Mouse (Mus musculus): Measurements from ENCODE around the gene Il22. TPM values are rescaled to one million over a fixed set of nuclear protein-coding genes. Genes with fewer than 3 reads are reported as not detected.
"Not testable (repeated sequence)": the region's sequence is repeated elsewhere in the genome, so short reads cannot be mapped to it uniquely, and the experiment has no call there.

Gene Il22
- total RNA-seq (2015), result not detected in 2 replicates
- total RNA-seq (2017), result not detected in 2 replicates

DNA sequence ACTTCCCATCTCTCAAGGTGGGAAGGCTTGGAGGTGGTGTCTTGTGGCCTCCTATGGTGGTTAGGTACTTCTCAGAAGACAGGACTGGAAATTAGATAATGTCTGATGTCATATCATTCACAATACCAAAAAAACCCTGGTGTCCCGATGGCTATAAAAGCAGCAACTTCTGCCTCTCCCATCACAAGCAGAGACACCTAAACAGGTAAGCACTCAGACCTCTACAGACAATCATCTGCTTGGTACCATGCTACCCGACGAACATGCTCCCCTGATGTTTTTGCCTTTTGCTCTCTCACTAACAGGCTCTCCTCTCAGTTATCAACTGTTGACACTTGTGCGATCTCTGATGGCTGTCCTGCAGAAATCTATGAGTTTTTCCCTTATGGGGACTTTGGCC, at the start of gene Il22:
Il22 (plus strand) TSS at position 301 of the 400 bp plus-strand sequence.
- ATAC-seq (replicated peaks; ENCODE audit: poor library complexity), result no peak

DNA sequence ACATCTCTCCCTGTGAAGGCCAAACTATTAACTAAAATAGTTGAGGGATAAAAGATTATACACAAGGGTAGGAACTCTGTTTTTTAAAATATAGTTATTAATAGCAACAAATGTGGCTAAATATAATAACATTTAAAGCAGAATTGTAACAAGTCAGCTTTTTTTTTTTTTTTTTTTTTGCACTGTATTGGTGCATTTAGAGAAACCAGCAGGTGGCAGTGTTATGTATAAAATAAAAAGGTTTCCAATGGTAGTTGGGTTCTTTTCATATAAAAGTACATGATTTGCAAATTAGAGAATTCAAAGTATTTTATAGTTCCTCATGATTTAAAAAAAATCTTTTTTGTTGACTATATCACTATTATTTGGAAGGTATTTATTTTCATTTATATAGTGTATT, 48.8 kb upstream of the Il22 start:
- ATAC-seq (replicated peaks; ENCODE audit: poor library complexity), result peak; percentile 61; the same call in 1 of the 2 replicates

DNA sequence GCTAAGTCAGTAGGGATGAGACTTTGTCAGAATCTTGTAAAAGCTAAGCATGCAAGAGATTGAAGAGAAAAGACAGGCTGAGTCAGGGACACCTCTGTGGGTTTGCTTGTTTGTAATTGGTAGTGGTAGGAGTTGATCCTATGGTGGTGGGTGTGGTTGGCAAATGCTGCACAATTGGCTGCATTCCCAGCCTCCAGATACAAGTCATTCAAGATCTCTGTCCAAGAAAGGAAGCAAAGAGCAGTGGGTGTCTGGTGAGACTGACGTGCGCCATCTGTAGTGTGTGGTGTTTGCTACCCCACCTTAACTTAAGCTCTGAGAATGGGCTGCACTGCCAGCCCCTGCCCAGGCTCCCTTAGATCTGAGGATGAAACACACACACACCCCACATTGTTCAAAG, 43.6 kb upstream of the Il22 start:
- peak; percentile 73 for ATAC-seq (replicated peaks; ENCODE audit: poor library complexity)

DNA sequence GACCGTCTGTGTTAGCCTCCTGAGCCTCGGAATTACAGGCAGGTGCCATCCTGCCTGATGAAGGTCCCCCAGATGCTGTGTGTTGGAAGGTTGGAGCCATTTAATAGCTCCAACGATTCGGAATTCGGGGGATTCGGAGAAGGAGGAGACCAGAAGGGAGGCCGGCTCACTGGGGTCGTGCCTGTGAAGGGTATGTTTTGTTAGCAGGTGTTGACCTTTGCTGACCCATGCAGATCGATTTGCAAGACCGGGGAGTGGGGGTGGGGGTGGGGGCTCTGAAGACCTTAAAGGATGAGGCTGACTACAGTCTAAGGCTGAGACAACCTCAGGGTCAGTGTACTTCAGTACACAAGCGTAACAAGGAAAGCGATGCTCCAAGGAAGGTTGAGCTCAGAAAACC, 35.5 kb upstream of the Il22 start:
- no peak for ATAC-seq (replicated peaks; ENCODE audit: poor library complexity)

DNA sequence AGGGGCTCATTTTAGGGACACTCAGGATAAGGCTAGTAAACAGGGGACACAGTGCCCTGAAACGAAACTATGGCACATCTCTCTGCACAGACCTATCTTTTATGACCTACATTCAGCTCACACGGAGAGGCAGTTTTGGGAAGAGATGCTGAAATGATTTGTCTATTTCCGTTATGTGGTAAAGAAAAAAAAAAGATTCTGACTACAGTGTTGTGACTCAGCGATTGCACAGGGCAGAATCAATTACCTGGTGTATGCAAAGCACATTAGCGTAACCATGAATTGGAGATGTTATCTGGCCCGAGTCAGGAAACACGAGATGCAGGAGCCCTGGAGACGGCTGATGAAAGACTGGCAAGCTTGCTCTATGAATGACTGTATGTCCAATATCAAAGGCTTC, 32.3 kb upstream of the Il22 start:
- peak; percentile 72 for ATAC-seq (replicated peaks; ENCODE audit: poor library complexity)

DNA sequence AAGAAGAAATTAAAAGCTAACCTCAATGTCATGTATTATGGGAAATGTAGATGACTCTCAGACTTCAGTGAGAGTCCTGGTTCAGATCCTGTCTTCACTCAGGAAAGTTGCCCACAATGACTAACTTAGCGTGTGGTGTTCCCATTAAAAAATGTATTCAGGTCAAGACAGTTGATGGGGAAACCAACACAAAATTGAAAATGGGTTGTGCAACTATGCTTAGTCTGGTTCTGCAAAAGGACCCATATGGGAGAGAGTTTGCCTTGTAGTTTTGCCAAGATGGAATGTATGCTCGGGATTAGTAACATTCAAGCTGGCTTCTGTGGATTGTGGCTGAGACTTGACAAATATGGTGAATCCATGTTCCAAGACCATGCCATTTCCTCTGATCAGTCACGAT, 31.9 kb upstream of the Il22 start:
- ATAC-seq (replicated peaks; ENCODE audit: poor library complexity), result no peak

DNA sequence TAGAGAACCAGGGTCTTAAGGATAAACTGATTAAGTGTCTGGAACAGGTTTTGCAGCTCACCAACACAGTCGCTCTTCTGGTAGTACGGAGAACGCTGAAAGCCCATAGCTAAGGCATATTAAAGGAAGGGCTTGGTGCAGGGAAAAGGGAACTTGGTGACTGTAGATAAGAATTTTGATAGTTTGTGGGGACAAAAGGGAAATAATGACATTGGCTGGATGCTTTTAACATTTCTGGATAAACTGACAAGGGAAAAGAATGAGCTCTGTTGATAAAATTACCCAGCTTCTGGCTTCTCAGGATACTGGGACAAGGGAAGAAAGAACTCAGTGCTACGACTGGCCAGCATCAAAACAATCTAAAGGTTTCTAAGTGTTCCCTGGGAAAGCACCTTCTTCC, 29.2 kb upstream of the Il22 start:
- ATAC-seq (replicated peaks; ENCODE audit: poor library complexity), result not testable (repeated sequence)

DNA sequence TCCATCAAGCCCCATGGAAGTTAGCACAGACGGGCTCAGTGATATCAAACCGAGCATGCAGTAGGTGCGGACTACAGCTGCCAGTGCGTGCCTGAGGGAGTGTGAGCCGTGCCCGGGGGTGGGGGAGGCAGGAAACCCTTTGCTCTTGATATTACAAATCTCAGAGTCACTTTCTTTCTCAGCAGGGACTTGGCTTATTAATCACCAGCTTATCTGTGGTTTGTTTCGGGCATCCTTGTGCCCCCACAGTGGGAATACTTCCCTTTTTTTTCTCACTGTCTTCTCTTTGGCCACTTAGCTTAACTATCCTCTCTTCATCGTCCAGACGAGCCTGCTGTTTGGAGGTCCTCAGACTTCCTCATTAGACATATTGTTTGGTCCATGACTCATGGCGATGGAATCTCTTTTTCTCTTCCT, 26.0 kb upstream of the Il22 start:
- peak; percentile 94 for ATAC-seq (replicated peaks; ENCODE audit: poor library complexity)

DNA sequence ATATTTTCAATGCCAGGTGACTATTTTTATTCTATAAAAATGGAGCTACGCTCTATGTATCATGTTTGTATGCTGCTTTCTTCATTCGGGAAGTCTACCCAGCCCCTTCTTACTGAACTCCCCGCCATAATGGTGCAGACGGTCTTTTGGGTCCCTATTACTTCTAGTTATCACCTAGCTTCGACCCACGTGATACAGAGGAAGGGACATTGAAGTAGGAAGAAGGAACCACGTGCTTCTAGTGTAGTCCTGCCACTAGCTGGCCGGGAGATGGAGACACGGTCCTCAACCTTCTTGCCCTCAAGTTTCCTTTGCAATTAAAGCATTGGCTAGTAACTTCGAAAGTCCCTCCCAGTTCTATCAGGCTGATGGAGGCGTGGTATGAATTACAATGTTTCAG, 25.5 kb upstream of the Il22 start:
- ATAC-seq (replicated peaks; ENCODE audit: poor library complexity), result no peak

DNA sequence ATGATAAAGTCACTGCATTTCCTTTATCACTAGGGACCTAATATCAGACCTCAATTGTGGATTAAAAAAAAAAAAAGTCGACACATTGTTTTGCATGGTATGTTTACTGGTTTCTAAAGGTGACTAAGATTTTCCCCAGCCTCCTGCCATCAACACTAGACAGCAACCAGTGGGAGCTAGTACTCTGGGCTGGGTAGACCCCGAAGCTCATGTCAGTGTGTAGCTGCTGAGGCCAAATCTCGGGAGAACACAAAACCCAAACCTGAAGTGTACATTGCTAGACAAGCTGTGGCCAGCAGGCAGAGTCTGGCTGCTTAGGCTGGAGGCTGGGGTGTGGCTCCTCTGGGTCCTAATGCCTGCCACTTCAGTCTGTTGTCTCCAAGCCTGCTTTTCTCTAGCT, 9.6 kb upstream of the Il22 start:
- peak; percentile 74 for ATAC-seq (replicated peaks; ENCODE audit: poor library complexity)

DNA sequence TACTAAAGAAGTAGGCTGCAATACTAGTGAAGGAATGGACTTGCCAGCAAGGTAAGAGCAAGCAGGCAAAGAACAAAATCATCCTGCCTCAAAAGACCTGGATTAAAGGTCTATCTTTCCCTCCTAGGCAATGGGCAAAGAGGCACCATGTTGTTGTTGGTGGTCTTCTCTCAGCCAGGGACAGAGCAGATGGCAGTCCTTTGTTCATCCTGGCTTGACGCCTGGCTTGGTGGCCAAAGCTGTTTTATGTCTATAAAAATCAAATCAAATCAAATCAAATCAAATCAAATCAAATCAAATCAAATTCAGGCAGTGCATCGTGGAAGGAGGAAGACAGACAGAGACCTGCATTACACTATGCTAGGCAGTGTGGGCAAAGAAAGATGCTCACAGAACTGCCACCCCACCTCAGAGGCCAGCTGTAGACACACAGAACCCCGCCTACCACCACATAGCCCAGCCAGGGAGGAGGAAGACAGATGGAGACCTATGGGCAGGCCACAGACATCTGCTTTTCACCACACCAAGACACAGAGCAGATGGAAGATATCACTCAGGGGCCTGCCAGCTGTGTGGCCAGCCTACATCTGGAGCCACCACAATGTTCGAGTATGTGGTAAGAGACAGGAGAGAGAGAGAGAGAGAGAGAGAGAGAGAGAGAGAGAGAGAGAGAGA, 11.1 kb downstream of the Il22 start:
- not testable (repeated sequence) for ATAC-seq (replicated peaks; ENCODE audit: poor library complexity)

DNA sequence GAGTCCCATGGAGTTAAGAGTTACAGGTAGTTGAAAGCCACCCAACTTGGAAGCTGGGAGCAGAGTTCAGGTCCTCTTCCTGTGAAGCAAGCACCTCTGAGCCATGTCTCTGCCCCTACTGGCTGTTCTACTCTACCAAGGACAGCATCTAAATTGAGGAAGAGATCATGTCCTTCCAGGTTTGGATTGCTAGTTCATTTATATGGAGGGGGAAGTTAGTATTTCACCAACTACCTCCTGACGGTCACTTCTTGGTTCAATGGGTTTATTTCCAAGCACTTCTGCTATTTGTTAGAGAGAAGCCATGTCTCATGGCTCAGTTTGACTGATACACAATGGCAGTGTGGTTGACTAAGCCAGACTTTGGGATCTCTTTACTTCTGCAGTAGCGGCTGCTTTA, 22.9 kb downstream of the Il22 start:
- peak; percentile 82 for ATAC-seq (replicated peaks; ENCODE audit: poor library complexity)

DNA sequence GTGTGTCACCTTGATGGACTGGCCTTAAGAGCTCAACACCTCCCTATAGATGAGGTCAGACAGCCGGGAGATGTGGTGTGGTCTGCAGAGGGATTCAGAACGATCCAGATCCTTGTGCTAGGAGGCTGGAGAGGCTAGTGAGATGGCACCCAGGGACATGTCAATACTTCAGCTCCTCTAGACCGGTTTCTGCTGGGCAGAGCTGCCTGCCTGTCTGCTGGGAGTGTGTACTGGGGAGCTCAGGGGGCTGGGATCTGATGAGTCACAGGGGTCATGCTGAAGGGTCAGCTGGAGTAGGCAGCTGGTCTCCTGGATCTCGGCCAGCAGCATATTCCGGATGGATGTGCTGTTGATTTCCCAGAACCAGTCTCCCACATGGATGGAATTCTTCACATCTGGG, 27.9 kb downstream of the Il22 start:
- not testable (repeated sequence) for ATAC-seq (replicated peaks; ENCODE audit: poor library complexity)

DNA sequence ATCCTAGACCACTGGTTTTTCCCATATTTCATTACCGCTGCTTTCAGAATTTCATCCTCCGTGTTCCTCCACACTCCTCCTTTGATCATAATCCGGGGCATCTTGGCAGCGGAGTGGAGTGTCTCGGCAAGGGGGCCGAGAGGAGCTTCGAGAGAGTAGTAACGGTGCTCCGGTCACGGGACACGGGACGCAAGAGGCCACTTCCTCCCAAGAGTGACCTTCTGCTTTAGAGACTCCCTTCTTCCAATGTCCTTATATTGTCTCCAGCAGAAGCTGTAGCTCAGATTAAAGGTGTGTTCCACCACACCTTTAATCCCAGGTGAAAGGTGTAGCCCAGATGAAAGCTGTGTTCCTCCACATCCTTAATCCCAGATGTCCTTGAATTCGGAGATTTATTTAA, 35.9 kb downstream of the Il22 start, which contains the start of gene Gm32717:
Gm32717 (minus strand) TSS at position 101 of the 400 bp plus-strand sequence.
- ATAC-seq (replicated peaks; ENCODE audit: poor library complexity), result not testable (repeated sequence)

DNA sequence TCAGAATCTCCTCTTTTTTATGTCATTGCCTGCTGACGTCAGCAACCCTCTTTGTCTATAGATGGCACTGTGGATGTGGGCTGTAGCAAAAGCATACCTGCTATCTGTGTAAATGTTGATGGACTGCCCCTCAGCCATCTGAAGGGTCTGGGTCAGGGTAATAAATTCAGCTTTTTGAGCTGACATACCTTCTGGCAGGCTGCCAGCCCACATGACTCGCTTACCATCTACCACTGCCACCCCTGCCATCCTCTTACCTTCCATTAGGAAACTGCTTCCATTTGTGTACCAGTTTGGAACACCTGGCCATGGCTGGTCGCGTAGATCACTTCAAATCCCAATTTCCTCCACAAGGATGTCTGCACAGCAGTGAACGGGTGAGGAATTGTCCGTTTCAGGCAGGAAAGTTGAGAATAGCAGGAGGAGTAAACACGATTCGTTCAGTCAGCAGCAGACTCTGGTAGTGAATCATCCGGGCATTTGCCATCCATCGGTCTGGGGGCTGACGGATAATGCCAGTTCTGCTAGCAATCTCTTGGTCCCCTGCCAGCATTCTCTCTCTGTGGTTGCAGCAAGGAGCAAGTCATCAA, 44.4 kb downstream of the Il22 start:
- not testable (repeated sequence) for ATAC-seq (replicated peaks; ENCODE audit: poor library complexity)

DNA sequence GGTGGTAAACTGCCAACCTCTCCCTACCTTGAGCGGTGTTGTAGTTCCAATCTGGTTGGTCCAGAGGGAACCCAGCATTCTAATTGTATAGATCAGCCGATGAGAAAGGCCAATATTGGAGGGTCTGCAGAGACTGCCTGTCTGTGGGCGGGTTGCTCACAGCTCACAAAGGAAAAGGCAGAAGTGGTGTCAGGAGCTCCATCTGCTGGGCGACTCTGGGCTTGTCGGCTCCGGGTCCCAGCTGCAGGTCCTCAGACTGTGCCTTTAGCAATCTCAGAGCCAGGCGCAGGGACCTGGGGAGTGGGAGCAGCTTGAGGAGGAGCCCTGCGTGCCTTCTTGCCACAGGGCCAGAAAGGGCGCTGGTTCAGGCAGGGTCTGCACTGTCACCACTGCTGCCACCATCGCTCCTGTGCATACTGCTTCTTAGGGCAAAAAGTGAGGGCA, 46.1 kb downstream of the Il22 start:
- ATAC-seq (replicated peaks; ENCODE audit: poor library complexity), result no peak

DNA sequence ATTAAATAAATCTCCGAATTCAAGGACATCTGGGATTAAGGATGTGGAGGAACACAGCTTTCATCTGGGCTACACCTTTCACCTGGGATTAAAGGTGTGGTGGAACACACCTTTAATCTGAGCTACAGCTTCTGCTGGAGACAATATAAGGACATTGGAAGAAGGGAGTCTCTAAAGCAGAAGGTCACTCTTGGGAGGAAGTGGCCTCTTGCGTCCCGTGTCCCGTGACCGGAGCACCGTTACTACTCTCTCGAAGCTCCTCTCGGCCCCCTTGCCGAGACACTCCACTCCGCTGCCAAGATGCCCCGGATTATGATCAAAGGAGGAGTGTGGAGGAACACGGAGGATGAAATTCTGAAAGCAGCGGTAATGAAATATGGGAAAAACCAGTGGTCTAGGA, 53.6 kb downstream of the Il22 start, which contains the start of gene Gm32802:
Gm32802 (plus strand) TSS at position 301 of the 400 bp plus-strand sequence.
- ATAC-seq (replicated peaks; ENCODE audit: poor library complexity), result not testable (repeated sequence)

Other genes with a start within 250 kb of the Il22 start
- gene Mdm1, start 63.1 kb upstream of the Il22 start, total RNA-seq (2015), result 10.2 and 13.4 TPM in 2 replicates
- 35.6 and 35.9 TPM in 2 replicates for gene Mdm1, start 63.1 kb upstream of the Il22 start, total RNA-seq (2017)
- gene Gm32717, start 35.8 kb downstream of the Il22 start, total RNA-seq (2015), result 0.05 TPM in 1 of 2 replicates, not detected in the other
- gene Gm32717, start 35.8 kb downstream of the Il22 start, total RNA-seq (2017), result 0.08 and 0.14 TPM in 2 replicates
- gene Gm32802, start 53.7 kb downstream of the Il22 start, total RNA-seq (2015), result 0.05 TPM in 1 of 2 replicates, not detected in the other
- 0.08 and 0.14 TPM in 2 replicates for gene Gm32802, start 53.7 kb downstream of the Il22 start, total RNA-seq (2017)
- not detected in 2 replicates for gene Iltifb, start 90.1 kb downstream of the Il22 start, total RNA-seq (2015)
- not detected in 2 replicates for gene Iltifb, start 90.1 kb downstream of the Il22 start, total RNA-seq (2017)
- gene Gm9040, start 122.0 kb downstream of the Il22 start, total RNA-seq (2015), result not detected in 2 replicates
- not detected in 2 replicates for gene Gm9040, start 122.0 kb downstream of the Il22 start, total RNA-seq (2017)
- not detected in 2 replicates for gene Gm9044, start 127.5 kb downstream of the Il22 start, total RNA-seq (2015)
- gene Gm9044, start 127.5 kb downstream of the Il22 start, total RNA-seq (2017), result not detected in 2 replicates
- gene Gm9045, start 132.9 kb downstream of the Il22 start, total RNA-seq (2015), result 0.15 TPM in 2 replicates
- 0.08 TPM in 1 of 2 replicates, not detected in the other for gene Gm9045, start 132.9 kb downstream of the Il22 start, total RNA-seq (2017)
- not detected in 2 replicates for gene Gm9046, start 138.3 kb downstream of the Il22 start, total RNA-seq (2015)
- not detected in 2 replicates for gene Gm9046, start 138.3 kb downstream of the Il22 start, total RNA-seq (2017)
- not detected in 2 replicates for gene Gm9048, start 143.7 kb downstream of the Il22 start, total RNA-seq (2015)
- not detected in 2 replicates for gene Gm9048, start 143.7 kb downstream of the Il22 start, total RNA-seq (2017)
- 0.15 TPM in 2 replicates for gene Gm9049, start 149.2 kb downstream of the Il22 start, total RNA-seq (2015)
- gene Gm9049, start 149.2 kb downstream of the Il22 start, total RNA-seq (2017), result 0.08 TPM in 1 of 2 replicates, not detected in the other
- gene Ifng, start 236.1 kb downstream of the Il22 start, total RNA-seq (2015), result 0.54 TPM in 1 of 2 replicates, not detected in the other
- gene Ifng, start 236.1 kb downstream of the Il22 start, total RNA-seq (2017), result not detected in 2 replicates